Mouse (Mus musculus) intestine, embryonic 15.5 days (tissue): Measurements from ENCODE around the gene Cryzl2. TPM values are rescaled to one million over a fixed set of nuclear protein-coding genes. Genes with fewer than 3 reads are reported as not detected.

Experiments used
- ATAC-seq: fragments of 200-750 bp; cut with Nextera tagmentation; 2 replicates; pipeline ENCODE4 v1.8.0; 2017; ENCODE audit warnings: moderate TSS enrichment, moderate library complexity
- H3K27ac ChIP-seq: fragments of 300-500 bp; sonication (generic); 2 replicates; pipeline ENCODE4 v1.5.1; 2015; ENCODE audit warnings: mild to moderate bottlenecking, inconsistent platforms
- H3K27me3 ChIP-seq: fragments of 300-500 bp; sonication (generic); replicated peaks from 2 replicates; pipeline ENCODE4 v1.6.1; 2015; ENCODE audit warnings: inconsistent platforms
- H3K36me3 ChIP-seq: fragments of 300-500 bp; sonication (generic); 2 replicates; pipeline ENCODE4 v1.6.1; 2015; ENCODE audit warnings: inconsistent platforms
- H3K4me1 ChIP-seq: fragments of 300-500 bp; sonication (generic); replicated peaks from 2 replicates; pipeline ENCODE4 v1.6.1; 2015; ENCODE audit warnings: inconsistent platforms
- H3K4me2 ChIP-seq: fragments of 300-500 bp; sonication (generic); replicated peaks from 2 replicates; pipeline ENCODE4 v1.6.1; 2015; ENCODE audit warnings: mild to moderate bottlenecking, inconsistent platforms
- H3K4me3 ChIP-seq: fragments of 300-500 bp; sonication (generic); replicated peaks from 2 replicates; pipeline ENCODE4 v1.5.1; 2015; ENCODE audit warnings: inconsistent platforms
- H3K9ac ChIP-seq: fragments of 300-500 bp; sonication (generic); 2 replicates; pipeline ENCODE4 v1.6.1; 2015; ENCODE audit warnings: inconsistent platforms
- H3K9me3 ChIP-seq: fragments of 300-500 bp; sonication (generic); 2 replicates; pipeline ENCODE4 v1.6.1; 2016; ENCODE audit warnings: inconsistent platforms
- WGBS: fragments of 180-500 bp; shearing (Covaris S2); methylation state at CpG from one replicate; pipeline ENCODE4 v1.1.7; 2015; 5-methylcytosine and 5-hydroxymethylcytosine counted together
- polyA plus RNA-seq: library from polyadenylated mRNA; unstranded; fragments of >200 nt; fragmentation: Nextera tagmentation; extraction: Ambion mirVana; gene quantifications from 2 replicates; pipeline ENCODE4 v1.2.1, GENCODE M21; 2015

Gene Cryzl2
- polyA plus RNA-seq, 1 experiment from 2014 or later = 9.3 TPM

DNA sequence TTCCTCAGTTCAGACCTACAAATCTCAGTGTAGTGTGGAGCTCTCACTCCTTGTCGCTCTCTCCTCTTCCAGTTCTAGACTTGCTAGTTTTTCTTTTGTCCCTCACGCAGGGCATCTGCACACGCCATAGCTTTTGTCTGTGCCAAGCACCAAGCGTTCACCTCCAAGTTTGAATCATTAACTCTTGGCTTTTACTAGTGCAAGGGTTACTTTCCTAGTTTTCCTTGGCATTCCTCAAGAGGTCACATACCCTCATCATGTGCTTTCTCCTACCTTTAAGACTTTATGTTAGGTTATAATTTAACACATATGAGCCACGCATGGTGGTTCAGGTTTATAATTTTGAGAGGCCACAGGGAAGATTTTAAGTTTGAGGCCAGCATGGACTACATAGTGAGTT lies 2.9 kb downstream of the Cryzl2 start:
- H3K4me2 ChIP-seq = no peak overlapping the region
- H3K9ac ChIP-seq = no peak overlapping the region
- H3K4me3 ChIP-seq = no peak overlapping the region
- H3K27ac ChIP-seq = no peak overlapping the region
- H3K36me3 ChIP-seq = no peaks in the 10 kb centered on the region
- H3K27me3 ChIP-seq = no peaks in the 10 kb centered on the region
- no peaks in the 10 kb centered on the region for H3K4me1 ChIP-seq
- no peaks in the 10 kb centered on the region for H3K9me3 ChIP-seq
- no peak for ATAC-seq
- 94% methylated on average over 5 of the region's 5 CpGs for WGBS

DNA sequence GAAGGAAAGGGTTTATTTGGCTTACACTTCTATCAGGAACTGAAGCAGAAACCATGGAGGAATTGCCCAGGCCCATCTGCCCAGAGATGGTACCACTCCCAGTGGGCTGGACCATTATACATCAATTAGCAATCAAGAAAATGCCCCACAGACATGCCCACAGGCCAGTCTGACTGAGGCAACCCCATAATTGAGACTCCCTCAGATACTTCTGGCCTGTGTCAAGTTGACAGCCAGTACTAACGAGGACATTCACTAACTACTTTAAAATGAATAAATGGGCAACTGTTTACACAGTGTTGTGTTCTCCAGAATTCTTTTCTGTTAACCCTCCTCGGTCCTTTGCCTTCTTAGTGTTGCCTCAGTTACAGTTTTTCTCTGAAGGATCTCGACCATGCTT lies 4.0 kb downstream of the Cryzl2 start:
- no peak overlapping the region for H3K27ac ChIP-seq
- ATAC-seq = no peak
- WGBS = 40% methylated on average over 3 of the region's 3 CpGs
- H3K27me3 ChIP-seq = no peaks in the 10 kb centered on the region
- H3K9me3 ChIP-seq = no peaks in the 10 kb centered on the region
- no peak overlapping the region for H3K4me2 ChIP-seq
- no peak overlapping the region for H3K9ac ChIP-seq
- no peak overlapping the region for H3K4me3 ChIP-seq
- no peaks in the 10 kb centered on the region for H3K4me1 ChIP-seq
- H3K36me3 ChIP-seq = no peaks in the 10 kb centered on the region

- 79% methylated on average over 3 of the region's 3 CpGs for WGBS
- no peak overlapping the region for H3K4me3 ChIP-seq
- no peak overlapping the region for H3K9ac ChIP-seq
- no peaks in the 10 kb centered on the region for H3K27me3 ChIP-seq
- H3K4me2 ChIP-seq = no peak overlapping the region
- H3K4me1 ChIP-seq = no peaks in the 10 kb centered on the region
- H3K27ac ChIP-seq = no peak overlapping the region
- ATAC-seq = no peak
- H3K36me3 ChIP-seq = no peaks in the 10 kb centered on the region
- H3K9me3 ChIP-seq = no peaks in the 10 kb centered on the region
These were observed 6.8 kb downstream of the Cryzl2 start for GRCm38 (mm10) chr1:157465194-157465593.

GRCm38 (mm10) chr1:157467866-157468265 lies 9.5 kb downstream of the Cryzl2 start:
- H3K36me3 ChIP-seq = no peaks in the 10 kb centered on the region
- H3K9ac ChIP-seq = no peak overlapping the region
- ATAC-seq = no peak
- H3K27me3 ChIP-seq = no peaks in the 10 kb centered on the region
- H3K9me3 ChIP-seq = no peaks in the 10 kb centered on the region
- H3K4me2 ChIP-seq = no peak overlapping the region
- no peaks in the 10 kb centered on the region for H3K4me1 ChIP-seq
- WGBS = 85% methylated on average over 8 of the region's 8 CpGs
- H3K27ac ChIP-seq = no peak overlapping the region
- H3K4me3 ChIP-seq = no peak overlapping the region

DNA sequence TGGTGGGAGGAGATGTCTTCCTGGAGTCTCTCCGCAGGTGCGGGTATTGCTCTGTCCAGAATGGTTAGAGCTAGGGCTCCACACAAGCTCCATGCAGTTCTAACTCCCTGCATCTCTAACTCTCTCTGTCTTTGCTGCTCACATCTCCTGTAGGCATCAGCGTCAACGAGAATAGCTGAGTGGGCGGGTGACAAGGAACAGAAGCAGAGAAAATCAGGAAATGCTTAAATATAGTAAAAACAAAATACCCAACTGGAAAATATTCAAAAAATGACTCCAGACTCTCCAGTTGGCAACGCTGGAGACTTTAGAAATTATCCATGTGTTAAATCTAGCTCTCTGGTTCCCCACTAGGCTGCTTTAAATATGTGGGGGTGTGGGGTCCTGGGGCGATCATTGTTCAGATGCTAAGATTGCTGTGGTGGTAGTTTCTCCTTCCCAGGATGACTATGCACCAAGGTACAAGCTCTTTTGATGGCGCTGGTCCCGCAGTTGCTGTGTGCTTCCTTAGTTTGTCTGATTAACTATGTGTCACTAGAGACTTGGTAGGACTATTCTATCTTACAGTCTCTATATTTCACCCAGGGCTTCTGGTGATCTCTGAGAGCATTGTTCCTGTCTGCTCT lies 12.5 kb downstream of the Cryzl2 start:
- Histone ChIP-seq H3K27me3 (no peaks in the 10 kb centered on the region), H3K36me3 (no peaks in the 10 kb centered on the region), H3K27ac (no peak overlapping the region), H3K9me3 (no peaks in the 10 kb centered on the region), H3K4me2 (no peak overlapping the region), H3K4me3 (no peak overlapping the region), H3K4me1 (no peaks in the 10 kb centered on the region), H3K9ac (no peak overlapping the region)
- no peak for ATAC-seq
- 86% methylated on average over 9 of the region's 9 CpGs for WGBS

- H3K9me3 ChIP-seq = no peaks in the 10 kb centered on the region
- H3K4me1 ChIP-seq = no peaks in the 10 kb centered on the region
- WGBS = 81% methylated on average over 7 of the region's 7 CpGs
- no peak overlapping the region for H3K4me2 ChIP-seq
- H3K9ac ChIP-seq = no peak overlapping the region
- H3K27ac ChIP-seq = no peak overlapping the region
- H3K36me3 ChIP-seq = no peaks in the 10 kb centered on the region
- no peak for ATAC-seq
- no peaks in the 10 kb centered on the region for H3K27me3 ChIP-seq
- no peak overlapping the region for H3K4me3 ChIP-seq
These were observed 14.3 kb downstream of the Cryzl2 start for GRCm38 (mm10) chr1:157472716-157473115.

DNA sequence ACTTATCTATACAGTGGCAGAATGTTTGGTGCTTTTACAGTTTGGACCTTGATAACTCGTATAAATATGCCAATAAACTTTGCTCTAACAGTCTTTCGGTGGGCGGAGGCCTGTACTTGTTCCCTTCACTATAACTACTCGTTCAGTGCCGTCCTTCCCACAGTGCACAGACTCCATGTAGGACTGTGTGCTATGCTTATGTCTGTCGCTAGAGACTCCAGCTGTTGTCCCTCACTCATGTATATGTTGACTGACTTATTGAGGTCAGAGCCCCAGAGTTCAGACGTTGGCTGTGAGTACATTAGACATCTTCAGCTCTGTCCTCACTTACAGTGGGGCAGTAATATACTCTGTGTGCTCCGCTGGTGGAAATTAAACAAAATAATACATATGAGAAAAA lies 16.5 kb downstream of the Cryzl2 start:
- H3K36me3 ChIP-seq = no peaks in the 10 kb centered on the region
- H3K27me3 ChIP-seq = no peaks in the 10 kb centered on the region
- WGBS = 50% methylated on average over 8 of the region's 8 CpGs
- no peaks in the 10 kb centered on the region for H3K9me3 ChIP-seq
- H3K9ac ChIP-seq = no peak overlapping the region
- H3K4me2 ChIP-seq = no peak overlapping the region
- no peaks in the 10 kb centered on the region for H3K4me1 ChIP-seq
- no peak; the same call in 1 of the 2 replicates for ATAC-seq
- H3K4me3 ChIP-seq = no peak overlapping the region
- H3K27ac ChIP-seq = no peak overlapping the region

- no peak overlapping the region for H3K4me2 ChIP-seq
- H3K4me1 ChIP-seq = no peaks in the 10 kb centered on the region
- H3K9ac ChIP-seq = no peak overlapping the region
- no peak overlapping the region for H3K27ac ChIP-seq
- no peak overlapping the region for H3K4me3 ChIP-seq
- H3K9me3 ChIP-seq = no peaks in the 10 kb centered on the region
- H3K27me3 ChIP-seq = no peaks in the 10 kb centered on the region
- H3K36me3 ChIP-seq = no peaks in the 10 kb centered on the region
- WGBS = 81% methylated on average over 2 of the region's 2 CpGs
- ATAC-seq = no peak
These were observed 17.9 kb downstream of the Cryzl2 start for GRCm38 (mm10) chr1:157476231-157476630.

GRCm38 (mm10) chr1:157480090-157480489 lies 21.7 kb downstream of the Cryzl2 start:
- Histone ChIP-seq H3K9me3 (no peaks in the 10 kb centered on the region), H3K27ac (no peak overlapping the region), H3K9ac (no peak overlapping the region), H3K4me1 (no peaks in the 10 kb centered on the region), H3K27me3 (no peaks in the 10 kb centered on the region), H3K36me3 (no peaks in the 10 kb centered on the region), H3K4me3 (no peak overlapping the region), H3K4me2 (no peak overlapping the region)
- 26% methylated on average over 9 of the region's 9 CpGs for WGBS
- no peak for ATAC-seq

- no peak overlapping the region for H3K4me2 ChIP-seq
- ATAC-seq = no peak
- no peak overlapping the region for H3K4me3 ChIP-seq
- H3K27me3 ChIP-seq = no peaks in the 10 kb centered on the region
- 58% methylated on average over 3 of the region's 3 CpGs for WGBS
- no peak overlapping the region for H3K27ac ChIP-seq
- H3K9ac ChIP-seq = no peak overlapping the region
- H3K36me3 ChIP-seq = no peaks in the 10 kb centered on the region
- no peaks in the 10 kb centered on the region for H3K4me1 ChIP-seq
- H3K9me3 ChIP-seq = no peaks in the 10 kb centered on the region
These were observed 22.5 kb downstream of the Cryzl2 start for GRCm38 (mm10) chr1:157480901-157481300.

- Histone ChIP-seq H3K27ac (no peak overlapping the region), H3K9ac (no peak overlapping the region), H3K9me3 (no peaks in the 10 kb centered on the region), H3K4me2 (no peak overlapping the region), H3K27me3 (no peaks in the 10 kb centered on the region), H3K36me3 (no peaks in the 10 kb centered on the region), H3K4me1 (no peaks in the 10 kb centered on the region), H3K4me3 (no peak overlapping the region)
- WGBS = 86% methylated on average over 6 of the region's 6 CpGs
- ATAC-seq = no peak
These were observed 23.3 kb downstream of the Cryzl2 start for GRCm38 (mm10) chr1:157481666-157482065.

DNA sequence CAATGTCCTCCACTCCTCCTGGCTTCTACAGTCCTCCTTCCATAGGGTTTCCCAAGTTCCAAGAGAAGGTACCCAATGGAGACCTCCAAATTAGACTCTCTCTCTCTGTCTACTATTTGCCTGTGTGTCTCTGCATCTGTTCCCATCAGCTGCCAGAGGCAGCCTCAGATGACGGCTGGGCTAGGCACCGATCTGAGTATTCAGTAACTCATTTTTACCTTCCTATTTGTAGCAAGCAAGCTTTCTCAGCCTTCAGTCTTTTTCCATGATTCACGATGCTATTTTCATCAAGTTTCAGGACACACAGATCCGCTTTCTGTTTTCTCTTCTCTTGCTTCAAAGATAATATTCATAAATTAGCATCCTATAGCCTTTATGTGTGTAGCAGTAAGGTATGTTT lies 25.8 kb downstream of the Cryzl2 start:
- ATAC-seq = no peak
- H3K9ac ChIP-seq = no peak overlapping the region
- H3K4me3 ChIP-seq = no peak overlapping the region
- no peaks in the 10 kb centered on the region for H3K9me3 ChIP-seq
- no peaks in the 10 kb centered on the region for H3K4me1 ChIP-seq
- no peaks in the 10 kb centered on the region for H3K36me3 ChIP-seq
- no peak overlapping the region for H3K27ac ChIP-seq
- no peaks in the 10 kb centered on the region for H3K27me3 ChIP-seq
- no peak overlapping the region for H3K4me2 ChIP-seq
- 87% methylated on average over 4 of the region's 4 CpGs for WGBS

- WGBS = 86% methylated on average over 1 of the region's 1 CpGs
- no peak for ATAC-seq
These were observed 42.3 kb downstream of the Cryzl2 start for GRCm38 (mm10) chr1:157500657-157501056.

More at GRCm38 (mm10) chr1:157500657-157501056, 42.3 kb downstream of the Cryzl2 start:
- Histone ChIP-seq H3K9ac (no peak overlapping the region), H3K4me2 (no peak overlapping the region), H3K4me1 (no peaks in the 10 kb centered on the region), H3K27me3 (no peaks in the 10 kb centered on the region), H3K4me3 (no peak overlapping the region), H3K27ac (no peak overlapping the region), H3K36me3 (no peaks in the 10 kb centered on the region), H3K9me3 (no peaks in the 10 kb centered on the region)
